Mouse (Mus musculus) cortical plate, adult 2 months (tissue): ENCODE data around the gene Itpr1. TPM values are rescaled to one million over a fixed set of nuclear protein-coding genes. Genes with fewer than 3 reads are reported as not detected.

ENCODE experiments used
- H3K27ac ChIP-seq: fragments of 200-500 bp; 2 replicates; pipeline ENCODE4 v1.5.1; 2012; ENCODE audit warnings: low read length, control low read depth, inconsistent platforms; ENCODE audit not compliant: insufficient read depth
- H3K4me1 ChIP-seq: fragments of 200-500 bp; 2 replicates; pipeline ENCODE4 v1.6.1; 2011; ENCODE audit warnings: low read length; ENCODE audit not compliant: control insufficient read depth, insufficient read depth
- H3K4me3 ChIP-seq: fragments of 200-500 bp; 2 replicates; pipeline ENCODE4 v1.5.1; 2011; ENCODE audit warnings: mild to moderate bottlenecking, low read length, control low read depth; ENCODE audit not compliant: insufficient read depth
- CTCF ChIP-seq: fragments of 200-500 bp; IDR thresholded peaks from 2 replicates; pipeline ENCODE4 v1.5.1; 2011; ENCODE audit warnings: mild to moderate bottlenecking, control low read depth, low read length; ENCODE audit not compliant: insufficient read depth; ENCODE audit errors: extremely low read depth
- POLR2A ChIP-seq: fragments of 200-500 bp; IDR thresholded peaks from 2 replicates; pipeline ENCODE4 v1.6.1; 2011; ENCODE audit warnings: mild to moderate bottlenecking, low read length, control low read depth; ENCODE audit not compliant: insufficient read depth; ENCODE audit errors: extremely low read depth
- polyA plus RNA-seq: library from polyadenylated mRNA; depleted of rRNA; stranded (reverse); fragments of >200 nt; gene quantifications from 2 replicates; pipeline ENCODE4 v1.2.3, GENCODE M21; 2012

Gene Itpr1
- polyA plus RNA-seq, 1 experiment = 152 TPM

DNA sequence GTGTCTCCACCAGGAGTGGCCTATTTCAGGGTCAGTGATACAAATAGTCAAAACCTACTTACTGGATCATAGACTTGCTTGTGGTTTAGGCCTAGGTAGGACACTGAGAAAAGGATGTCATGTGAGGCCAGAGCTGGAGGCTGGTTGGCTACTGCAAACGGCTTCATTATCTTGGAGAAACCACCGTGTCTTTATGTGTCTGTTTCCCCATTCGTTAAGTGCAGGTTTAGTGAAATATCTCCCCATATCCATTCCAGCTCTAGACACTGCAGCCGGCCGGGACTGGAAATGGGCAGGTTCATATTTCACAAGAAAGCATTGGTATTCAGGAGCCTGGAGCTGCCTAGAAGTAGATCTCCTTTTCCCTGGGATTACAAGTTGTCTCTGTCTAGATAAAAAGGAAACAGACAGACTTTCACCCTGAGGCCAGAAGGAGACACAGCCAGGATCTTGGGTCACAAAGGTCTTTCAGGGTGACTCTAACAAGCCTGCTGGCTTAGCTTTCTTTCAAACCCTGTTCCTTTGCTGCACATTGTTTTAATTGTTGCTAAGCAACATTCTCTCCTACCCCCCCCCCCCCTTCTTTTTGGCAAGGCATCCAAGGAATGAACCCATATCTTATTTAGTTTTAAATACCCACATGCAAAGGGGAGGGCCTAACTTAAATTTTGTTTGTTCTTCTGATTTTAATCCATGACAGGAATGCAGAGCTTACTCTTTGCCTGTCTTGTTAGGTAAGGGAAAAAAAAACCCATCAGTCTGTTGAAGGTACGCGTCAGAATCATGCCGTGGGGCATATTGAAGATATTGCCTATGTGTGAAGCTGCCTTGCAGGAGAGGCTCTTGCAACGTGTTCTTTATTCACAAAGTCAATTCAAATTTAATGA lies 36.4 kb downstream of the Itpr1 start:
- Histone ChIP-seq H3K27ac (peak overlapping the region; percentile 69; the same call in 1 of the 2 replicates), H3K4me3 (no peak overlapping the region), H3K4me1 (peaks cover 12% of the 10 kb centered on the region)
- TF ChIP-seq POLR2A (no peak), CTCF (no peak)

DNA sequence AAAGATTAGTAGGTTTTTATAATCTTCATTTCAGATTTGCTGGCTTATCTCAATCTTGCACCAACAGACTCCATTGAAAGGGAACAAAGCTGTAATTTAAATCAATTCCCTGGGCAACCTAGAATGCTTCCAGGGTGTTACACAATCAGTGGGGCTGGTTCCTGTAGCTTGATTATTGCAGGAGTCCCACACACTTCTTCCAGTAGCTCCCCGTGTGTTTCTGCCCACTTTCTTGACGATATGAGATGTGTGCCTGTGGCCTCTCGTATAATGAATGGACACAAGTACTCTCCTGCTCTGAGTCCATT lies 37.0 kb downstream of the Itpr1 start:
- TF ChIP-seq POLR2A (no peak), CTCF (no peak)
- no peak overlapping the region for H3K4me3 ChIP-seq
- H3K27ac ChIP-seq = 0 out of 2 replicates have a peak overlapping the region, but pooled peaks have one; percentile 6
- H3K4me1 ChIP-seq = peaks cover 13% of the 10 kb centered on the region

DNA sequence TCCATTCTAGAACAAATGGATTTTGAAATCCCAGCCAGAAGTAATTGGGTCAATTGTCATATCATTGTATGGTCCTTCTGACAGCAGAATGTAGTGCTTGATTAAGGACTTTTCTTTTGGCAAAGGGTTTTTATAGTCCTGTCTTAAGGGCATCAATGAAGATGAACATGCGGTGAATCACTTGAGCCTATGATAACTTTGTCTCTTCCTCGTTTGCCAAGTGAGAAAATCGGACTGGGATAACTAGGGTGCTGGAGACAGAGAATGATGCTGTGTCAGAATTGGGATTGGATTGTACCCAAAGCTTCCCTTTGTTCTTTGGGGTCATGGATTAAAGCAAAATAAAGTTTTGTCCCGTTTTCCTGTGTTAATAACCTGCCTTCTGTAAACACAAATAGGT lies 37.5 kb downstream of the Itpr1 start:
- Histone ChIP-seq H3K4me3 (no peak overlapping the region), H3K27ac (no peak overlapping the region), H3K4me1 (peaks cover 16% of the 10 kb centered on the region)
- TF ChIP-seq CTCF = no peak
- no peak for TF ChIP-seq POLR2A

DNA sequence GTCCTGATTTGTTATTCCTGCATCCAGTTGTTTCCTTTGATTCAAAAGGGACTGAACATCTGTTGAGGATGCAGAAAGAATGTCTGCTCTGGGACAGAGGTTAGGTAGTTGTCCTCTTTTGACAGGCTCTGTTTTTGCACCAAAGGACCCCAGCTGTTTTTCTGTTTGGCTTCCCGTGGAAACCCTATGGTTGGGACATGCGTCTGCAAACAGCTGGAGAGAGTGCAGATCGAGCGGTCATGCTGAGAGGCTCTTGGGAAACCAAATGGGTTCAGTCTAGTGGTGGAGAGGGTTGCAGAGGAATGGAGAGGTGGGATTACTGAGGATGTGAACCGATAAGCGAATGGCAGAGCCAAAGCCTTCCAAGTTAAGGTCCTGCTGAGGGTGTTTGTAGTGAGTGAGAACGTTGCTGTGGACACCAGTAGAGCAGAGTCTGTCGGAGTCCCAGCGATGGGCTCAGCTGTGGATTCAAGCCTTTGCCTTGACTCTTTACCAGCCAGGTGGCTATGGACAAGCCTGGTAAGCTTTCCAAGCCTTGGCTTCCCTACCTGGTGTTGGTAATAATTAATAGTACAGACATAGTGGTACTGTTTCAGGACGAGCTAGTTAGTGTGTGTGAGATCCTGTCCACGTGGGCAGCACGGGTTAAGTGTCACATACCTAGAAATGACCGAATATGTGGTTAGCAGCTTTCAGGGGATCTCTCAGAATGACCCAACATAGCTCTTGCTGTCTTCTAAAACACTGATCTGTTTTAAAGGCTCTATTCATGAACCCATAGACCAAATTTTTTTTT lies 39.9 kb downstream of the Itpr1 start:
- no peak overlapping the region for H3K4me3 ChIP-seq
- TF ChIP-seq POLR2A (no peak), CTCF (no peak)
- H3K4me1 ChIP-seq = peaks cover 18% of the 10 kb centered on the region
- peak overlapping the region; percentile 92; the same call in 1 of the 2 replicates for H3K27ac ChIP-seq

DNA sequence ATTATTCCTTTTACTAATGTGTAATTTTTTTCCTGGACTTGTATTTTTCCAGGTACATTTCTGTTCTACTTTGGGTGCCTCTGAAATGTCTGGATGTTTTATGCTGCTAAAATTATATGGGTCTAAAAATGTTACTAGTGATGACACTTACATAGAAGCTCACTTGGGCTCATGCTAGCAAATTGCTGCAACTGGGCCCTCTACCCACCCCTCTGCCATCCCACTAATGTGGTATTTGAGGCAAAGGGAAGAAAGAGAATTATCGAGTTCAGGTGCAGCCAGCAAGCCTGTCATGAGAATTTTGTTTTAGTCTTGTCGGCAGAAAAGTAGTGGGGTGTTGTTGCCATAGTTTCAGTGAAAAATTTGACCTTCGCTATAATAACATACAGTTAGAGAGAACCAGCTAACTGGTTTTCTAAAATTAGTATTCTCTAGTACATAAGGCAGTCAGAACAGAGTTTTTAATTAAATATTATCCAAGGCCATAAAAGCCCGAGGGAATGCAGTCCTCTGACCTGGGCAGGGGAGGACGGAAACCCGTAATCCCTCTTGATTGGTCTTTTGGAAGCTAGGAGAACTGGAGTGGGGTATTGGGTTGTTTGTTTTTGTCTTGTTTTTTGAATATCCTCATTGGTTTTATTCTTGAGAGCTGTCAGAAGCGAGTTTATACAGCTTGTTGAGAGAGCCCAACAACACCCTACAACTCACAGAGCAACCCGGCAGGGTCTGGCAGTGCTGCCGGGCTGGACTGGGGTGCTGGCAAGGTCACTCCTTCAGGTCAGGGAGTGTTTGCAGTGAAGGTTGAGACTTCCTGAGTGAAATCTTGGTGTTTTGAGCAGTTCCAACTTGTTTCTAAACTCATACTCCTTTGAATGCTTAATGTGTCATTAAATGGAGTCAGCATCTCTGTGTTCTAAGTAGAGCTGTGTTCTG lies 41.5 kb downstream of the Itpr1 start:
- H3K4me3 ChIP-seq = no peak overlapping the region
- TF ChIP-seq POLR2A (no peak), CTCF (no peak)
- peak overlapping the region; percentile 92; the same call in 1 of the 2 replicates for H3K27ac ChIP-seq

DNA sequence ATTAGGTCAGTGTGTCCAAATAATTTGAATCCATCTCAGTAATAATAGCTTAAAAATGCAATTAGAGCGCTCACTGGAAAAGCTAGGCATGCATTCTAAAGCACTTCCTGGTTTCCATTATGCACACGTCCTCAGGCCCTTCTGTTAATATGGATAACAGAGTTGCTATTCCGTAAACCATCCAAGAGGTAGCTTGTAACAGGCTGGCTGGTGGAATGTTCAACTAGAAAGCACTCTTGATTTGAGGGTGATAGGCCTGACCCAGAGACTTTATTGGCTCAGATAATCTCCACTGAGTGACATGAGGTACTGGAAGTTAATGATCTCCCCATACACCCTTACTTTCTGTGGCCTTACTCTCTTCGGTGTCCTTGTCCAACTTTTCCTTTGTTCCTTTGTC lies 43.0 kb downstream of the Itpr1 start:
- peaks cover 15% of the 10 kb centered on the region; the same call in 1 of the 2 replicates for H3K4me1 ChIP-seq
- TF ChIP-seq POLR2A = no peak
- no peak for TF ChIP-seq CTCF
- no peak overlapping the region for H3K4me3 ChIP-seq

More for the DNA sequence above, 41.5 kb downstream of the Itpr1 start:
- H3K4me1 ChIP-seq = peaks cover 12% of the 10 kb centered on the region; the same call in 1 of the 2 replicates

DNA sequence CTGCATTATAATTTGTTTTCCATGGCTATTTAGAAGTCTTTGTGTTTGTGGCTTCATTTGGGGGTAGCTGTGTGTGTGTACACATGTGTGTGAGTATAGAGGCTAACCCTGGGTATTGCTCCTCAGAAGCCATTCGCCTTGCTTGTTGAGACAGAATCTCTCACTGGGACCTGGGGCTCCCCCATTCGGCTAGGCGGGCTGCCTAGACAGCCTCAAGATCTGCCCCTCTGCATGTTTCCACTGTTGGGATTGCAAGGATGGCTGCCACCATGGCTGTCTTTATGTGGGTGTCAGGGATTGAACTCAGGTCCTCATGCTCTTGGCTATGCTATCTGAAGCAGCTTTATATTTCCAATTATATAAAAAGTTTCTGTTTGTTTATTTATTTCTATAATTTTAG lies 44.3 kb downstream of the Itpr1 start:
- no peak overlapping the region for H3K4me3 ChIP-seq
- H3K4me1 ChIP-seq = peaks cover 15% of the 10 kb centered on the region; the same call in 1 of the 2 replicates
- TF ChIP-seq CTCF (no peak), POLR2A (no peak)
- no peak overlapping the region for H3K27ac ChIP-seq

More for the DNA sequence above, 43.0 kb downstream of the Itpr1 start:
- H3K27ac ChIP-seq = no peak overlapping the region

DNA sequence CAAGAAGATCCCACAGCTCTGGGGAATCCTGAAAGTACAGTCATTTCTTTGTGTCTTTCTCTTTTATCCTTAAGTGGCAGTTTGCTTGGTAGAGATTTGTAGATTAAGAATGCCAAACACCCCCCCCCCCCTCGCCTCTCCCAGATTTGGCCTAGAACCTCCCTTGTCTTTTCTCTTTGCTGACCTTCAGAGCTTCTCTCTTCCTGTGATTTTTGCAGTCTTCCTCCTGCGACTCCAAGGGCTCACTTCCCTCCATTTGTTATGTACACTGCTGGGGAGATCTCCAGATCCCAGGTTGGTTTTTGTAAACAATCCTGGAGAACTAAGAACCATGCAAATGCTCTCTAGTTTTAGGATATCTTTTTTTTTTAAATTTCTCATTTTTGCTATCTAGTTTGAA lies 45.7 kb downstream of the Itpr1 start:
- H3K4me3 ChIP-seq = no peak overlapping the region
- H3K4me1 ChIP-seq = peaks cover 15% of the 10 kb centered on the region; the same call in 1 of the 2 replicates
- TF ChIP-seq POLR2A = no peak
- H3K27ac ChIP-seq = no peak overlapping the region

DNA sequence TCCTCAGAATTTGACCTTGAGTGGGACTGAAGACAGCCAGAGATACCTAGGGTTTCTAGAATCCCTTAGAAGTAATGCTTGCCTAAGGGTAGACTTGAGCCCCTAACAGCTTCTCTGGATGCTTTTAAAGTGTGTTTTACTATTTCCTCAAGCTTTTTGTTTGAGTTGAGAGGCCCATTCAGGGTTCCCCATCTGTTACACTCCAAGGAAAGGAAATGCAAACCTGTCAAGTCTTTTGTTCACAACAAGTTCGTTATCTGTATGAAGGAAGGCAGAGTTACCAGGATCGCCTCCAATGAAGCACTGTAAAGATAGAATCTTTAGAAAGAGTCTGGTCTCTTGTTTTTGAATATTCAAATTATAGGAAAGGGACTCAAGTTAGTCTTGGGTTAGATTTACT lies 46.8 kb downstream of the Itpr1 start:
- no peak for TF ChIP-seq POLR2A
- H3K27ac ChIP-seq = no peak overlapping the region

More for the DNA sequence above, 46.8 kb downstream of the Itpr1 start:
- Histone ChIP-seq H3K4me3 (no peak overlapping the region), H3K4me1 (peaks cover 12% of the 10 kb centered on the region; the same call in 1 of the 2 replicates)
